Mouse (Mus musculus): ENCODE measurements around the gene Mest. TPM values are rescaled to one million over a fixed set of nuclear protein-coding genes. Genes with fewer than 3 reads are reported as not detected.

Gene Mest
- polyA plus RNA-seq, 1 experiment from 2014 or later = 973 TPM

GRCm38 (mm10) chr6:30697464-30697863 is 25.9 kb upstream of the Mest start:
- ATAC-seq (replicated peaks; ENCODE audit: low FRiP score, low TSS enrichment, low read depth) (no peak), DNase-seq (ENCODE audit: low spot score) (no peak)
- H3K4me1 ChIP-seq (replicated peaks; ENCODE audit: control insufficient read depth, insufficient read depth, low read length) = peaks cover 31% of the 10 kb centered on the region
- peak overlapping the region; percentile 65 for H3K27ac ChIP-seq (ENCODE audit: low read depth)
- H3K4me2 ChIP-seq (ENCODE audit: low read length) = no peak overlapping the region
- WGBS = 15% methylated on average over 5 of the region's 5 CpGs
- H3K36me3 ChIP-seq (ENCODE audit: control insufficient read depth, insufficient read depth, low read length) = no peaks in the 10 kb centered on the region
- no peaks in the 10 kb centered on the region for H3K27me3 ChIP-seq (replicated peaks; ENCODE audit: control insufficient read depth, insufficient read depth, low read length)
- H3K9me3 ChIP-seq (ENCODE audit: control insufficient read depth, low read length) = no peaks in the 10 kb centered on the region
- H3K4me3 ChIP-seq (ENCODE audit: low read depth, low read length) = no peak overlapping the region
- H3K9ac ChIP-seq (ENCODE audit: low read length) = no peak overlapping the region

GRCm38 (mm10) chr6:30698036-30698435 is 25.3 kb upstream of the Mest start:
- DNase-seq (ENCODE audit: low spot score) = no peak
- Histone ChIP-seq H3K4me2 (ENCODE audit: low read length) (no peak overlapping the region), H3K4me1 (replicated peaks; ENCODE audit: control insufficient read depth, insufficient read depth, low read length) (peaks cover 27% of the 10 kb centered on the region), H3K9ac (ENCODE audit: low read length) (no peak overlapping the region), H3K27me3 (replicated peaks; ENCODE audit: control insufficient read depth, insufficient read depth, low read length) (no peaks in the 10 kb centered on the region), H3K36me3 (ENCODE audit: control insufficient read depth, insufficient read depth, low read length) (no peaks in the 10 kb centered on the region), H3K4me3 (ENCODE audit: low read depth, low read length) (no peak overlapping the region), H3K9me3 (ENCODE audit: control insufficient read depth, low read length) (no peaks in the 10 kb centered on the region), H3K27ac (ENCODE audit: low read depth) (peak overlapping the region; percentile 65)
- ATAC-seq (replicated peaks; ENCODE audit: low FRiP score, low TSS enrichment, low read depth) = no peak
- 73% methylated on average over 4 of the region's 4 CpGs for WGBS

GRCm38 (mm10) chr6:30700182-30700581 is 23.2 kb upstream of the Mest start:
- no peaks in the 10 kb centered on the region for H3K36me3 ChIP-seq (ENCODE audit: control insufficient read depth, insufficient read depth, low read length)
- DNase-seq (ENCODE audit: low spot score) = no peak
- H3K4me1 ChIP-seq (replicated peaks; ENCODE audit: control insufficient read depth, insufficient read depth, low read length) = peaks cover 25% of the 10 kb centered on the region
- peak overlapping the region; percentile 66 for H3K27ac ChIP-seq (ENCODE audit: low read depth)
- H3K9ac ChIP-seq (ENCODE audit: low read length) = no peak overlapping the region
- no peaks in the 10 kb centered on the region for H3K27me3 ChIP-seq (replicated peaks; ENCODE audit: control insufficient read depth, insufficient read depth, low read length)
- H3K4me3 ChIP-seq (ENCODE audit: low read depth, low read length) = no peak overlapping the region
- no peak for ATAC-seq (replicated peaks; ENCODE audit: low FRiP score, low TSS enrichment, low read depth)
- peak overlapping the region; percentile 15; the same call in 1 of the 2 replicates for H3K4me2 ChIP-seq (ENCODE audit: low read length)
- 31% methylated on average over 6 of the region's 6 CpGs for WGBS
- no peaks in the 10 kb centered on the region for H3K9me3 ChIP-seq (ENCODE audit: control insufficient read depth, low read length)

GRCm38 (mm10) chr6:30702881-30703280 is 20.5 kb upstream of the Mest start:
- no peak overlapping the region for H3K27ac ChIP-seq (ENCODE audit: low read depth)
- H3K36me3 ChIP-seq (ENCODE audit: control insufficient read depth, insufficient read depth, low read length) = no peaks in the 10 kb centered on the region
- no peak overlapping the region for H3K9ac ChIP-seq (ENCODE audit: low read length)
- no peak overlapping the region for H3K4me2 ChIP-seq (ENCODE audit: low read length)
- 77% methylated on average over 6 of the region's 6 CpGs for WGBS
- H3K9me3 ChIP-seq (ENCODE audit: control insufficient read depth, low read length) = no peaks in the 10 kb centered on the region
- no peak for DNase-seq (ENCODE audit: low spot score)
- H3K27me3 ChIP-seq (replicated peaks; ENCODE audit: control insufficient read depth, insufficient read depth, low read length) = no peaks in the 10 kb centered on the region
- no peak overlapping the region for H3K4me3 ChIP-seq (ENCODE audit: low read depth, low read length)
- peaks cover 19% of the 10 kb centered on the region for H3K4me1 ChIP-seq (replicated peaks; ENCODE audit: control insufficient read depth, insufficient read depth, low read length)
- no peak for ATAC-seq (replicated peaks; ENCODE audit: low FRiP score, low TSS enrichment, low read depth)

GRCm38 (mm10) chr6:30703476-30703875 is 19.9 kb upstream of the Mest start:
- no peak overlapping the region for H3K9ac ChIP-seq (ENCODE audit: low read length)
- ATAC-seq (replicated peaks; ENCODE audit: low FRiP score, low TSS enrichment, low read depth) (no peak), DNase-seq (ENCODE audit: low spot score) (no peak)
- 62% methylated on average over 6 of the region's 6 CpGs for WGBS
- no peaks in the 10 kb centered on the region for H3K27me3 ChIP-seq (replicated peaks; ENCODE audit: control insufficient read depth, insufficient read depth, low read length)
- H3K36me3 ChIP-seq (ENCODE audit: control insufficient read depth, insufficient read depth, low read length) = no peaks in the 10 kb centered on the region
- H3K4me2 ChIP-seq (ENCODE audit: low read length) = no peak overlapping the region
- peak overlapping the region; percentile 40 for H3K27ac ChIP-seq (ENCODE audit: low read depth)
- no peak overlapping the region for H3K4me3 ChIP-seq (ENCODE audit: low read depth, low read length)
- no peaks in the 10 kb centered on the region for H3K9me3 ChIP-seq (ENCODE audit: control insufficient read depth, low read length)
- H3K4me1 ChIP-seq (replicated peaks; ENCODE audit: control insufficient read depth, insufficient read depth, low read length) = peaks cover 16% of the 10 kb centered on the region

- 60% methylated on average over 9 of the region's 9 CpGs for WGBS
- Histone ChIP-seq H3K4me3 (ENCODE audit: low read depth, low read length) (no peak overlapping the region), H3K4me2 (ENCODE audit: low read length) (no peak overlapping the region), H3K27me3 (replicated peaks; ENCODE audit: control insufficient read depth, insufficient read depth, low read length) (no peaks in the 10 kb centered on the region), H3K27ac (ENCODE audit: low read depth) (peak overlapping the region; percentile 40), H3K36me3 (ENCODE audit: control insufficient read depth, insufficient read depth, low read length) (no peaks in the 10 kb centered on the region), H3K4me1 (replicated peaks; ENCODE audit: control insufficient read depth, insufficient read depth, low read length) (peaks cover 16% of the 10 kb centered on the region), H3K9ac (ENCODE audit: low read length) (no peak overlapping the region), H3K9me3 (ENCODE audit: control insufficient read depth, low read length) (no peaks in the 10 kb centered on the region)
- ATAC-seq (replicated peaks; ENCODE audit: low FRiP score, low TSS enrichment, low read depth) (no peak; the same call in 1 of the 2 replicates), DNase-seq (ENCODE audit: low spot score) (no peak)
Observed at GRCm38 (mm10) chr6:30703977-30704602, 19.3 kb upstream of the Mest start.

GRCm38 (mm10) chr6:30709115-30709514 is 14.2 kb upstream of the Mest start:
- ATAC-seq (replicated peaks; ENCODE audit: low FRiP score, low TSS enrichment, low read depth) (no peak), DNase-seq (ENCODE audit: low spot score) (no peak)
- Histone ChIP-seq H3K4me2 (ENCODE audit: low read length) (no peak overlapping the region), H3K9me3 (ENCODE audit: control insufficient read depth, low read length) (no peaks in the 10 kb centered on the region), H3K27ac (ENCODE audit: low read depth) (no peak overlapping the region), H3K9ac (ENCODE audit: low read length) (no peak overlapping the region), H3K27me3 (replicated peaks; ENCODE audit: control insufficient read depth, insufficient read depth, low read length) (no peaks in the 10 kb centered on the region), H3K36me3 (ENCODE audit: control insufficient read depth, insufficient read depth, low read length) (no peaks in the 10 kb centered on the region), H3K4me1 (replicated peaks; ENCODE audit: control insufficient read depth, insufficient read depth, low read length) (peaks cover 25% of the 10 kb centered on the region), H3K4me3 (ENCODE audit: low read depth, low read length) (no peak overlapping the region)
- 48% methylated on average over 6 of the region's 6 CpGs for WGBS

- 0 out of 2 replicates have a peak overlapping the region, but pooled peaks have one; percentile 18 for H3K27ac ChIP-seq (ENCODE audit: low read depth)
Observed at GRCm38 (mm10) chr6:30710371-30711364, 12.7 kb upstream of the Mest start.

More at GRCm38 (mm10) chr6:30710371-30711364, 12.7 kb upstream of the Mest start:
- no peak for DNase-seq (ENCODE audit: low spot score)
- no peak for ATAC-seq (replicated peaks; ENCODE audit: low FRiP score, low TSS enrichment, low read depth)
- H3K9me3 ChIP-seq (ENCODE audit: control insufficient read depth, low read length) = no peaks in the 10 kb centered on the region
- no peak overlapping the region for H3K9ac ChIP-seq (ENCODE audit: low read length)
- H3K4me2 ChIP-seq (ENCODE audit: low read length) = no peak overlapping the region
- H3K4me1 ChIP-seq (replicated peaks; ENCODE audit: control insufficient read depth, insufficient read depth, low read length) = peaks cover 23% of the 10 kb centered on the region
- H3K4me3 ChIP-seq (ENCODE audit: low read depth, low read length) = no peak overlapping the region
- 49% methylated on average over 25 of the region's 25 CpGs for WGBS
- no peaks in the 10 kb centered on the region for H3K36me3 ChIP-seq (ENCODE audit: control insufficient read depth, insufficient read depth, low read length)
- no peaks in the 10 kb centered on the region for H3K27me3 ChIP-seq (replicated peaks; ENCODE audit: control insufficient read depth, insufficient read depth, low read length)

Measured in intestine, embryonic 14.5 days (tissue).